Mouse (Mus musculus): ENCODE measurements around the gene Plekhg1. TPM values are rescaled to one million over a fixed set of nuclear protein-coding genes. Genes with fewer than 3 reads are reported as not detected.

Gene Plekhg1
- total RNA-seq, 2 experiments from 2014 or later = 14.2 to 15.9 TPM

GRCm38 (mm10) chr10:3940596-3940975 is 200.4 kb downstream of the Plekhg1 start:
- TF ChIP-seq CTCF (conservative IDR thresholded peaks at IDR 0.05) = no peak
- Histone ChIP-seq H3K4me3 (no peak overlapping the region), H3K27ac (no peak overlapping the region)
- no peak for DNase-seq (ENCODE audit: low spot score in 2 of 2)

- Histone ChIP-seq H3K4me3 (no peak overlapping the region), H3K27ac (peak overlapping the region; percentile 61; the same call in 1 of the 2 replicates)
- no peak for TF ChIP-seq CTCF (conservative IDR thresholded peaks at IDR 0.05)
- DNase-seq (ENCODE audit: low spot score in 2 of 2) = no peak
Observed at GRCm38 (mm10) chr10:3941054-3941757, 201.0 kb downstream of the Plekhg1 start.

- no peak for TF ChIP-seq CTCF (conservative IDR thresholded peaks at IDR 0.05)
Observed at GRCm38 (mm10) chr10:3942289-3942688, 202.1 kb downstream of the Plekhg1 start.

GRCm38 (mm10) chr10:3943492-3944395 is 203.6 kb downstream of the Plekhg1 start:
- no peak overlapping the region for H3K4me3 ChIP-seq
- peak; percentile 52 to 74 for DNase-seq (ENCODE audit: low spot score in 2 of 2)
- TF ChIP-seq CTCF (conservative IDR thresholded peaks at IDR 0.05) = peak; percentile 94
- H3K27ac ChIP-seq = peak overlapping the region; percentile 44; the same call in 1 of the 2 replicates

More at GRCm38 (mm10) chr10:3942289-3942688, 202.1 kb downstream of the Plekhg1 start:
- no peak for DNase-seq (ENCODE audit: low spot score in 2 of 2)
- Histone ChIP-seq H3K4me3 (no peak overlapping the region), H3K27ac (no peak overlapping the region)

- no peak for DNase-seq (ENCODE audit: low spot score in 2 of 2)
- Histone ChIP-seq H3K4me3 (no peak overlapping the region), H3K27ac (no peak overlapping the region)
- TF ChIP-seq CTCF (conservative IDR thresholded peaks at IDR 0.05) = no peak
Observed at GRCm38 (mm10) chr10:3946871-3947270, 206.7 kb downstream of the Plekhg1 start.

GRCm38 (mm10) chr10:3947346-3947745 is 207.2 kb downstream of the Plekhg1 start:
- DNase-seq (ENCODE audit: low spot score in 2 of 2) = no peak
- no peak for TF ChIP-seq CTCF (conservative IDR thresholded peaks at IDR 0.05)
- H3K27ac ChIP-seq = no peak overlapping the region
- no peak overlapping the region for H3K4me3 ChIP-seq

GRCm38 (mm10) chr10:3949306-3949705 is 209.1 kb downstream of the Plekhg1 start:
- no peak overlapping the region for H3K4me3 ChIP-seq
- TF ChIP-seq CTCF (conservative IDR thresholded peaks at IDR 0.05) = no peak

GRCm38 (mm10) chr10:3956471-3956870 is 216.3 kb downstream of the Plekhg1 start:
- DNase-seq (ENCODE audit: low spot score in 2 of 2) = no peak
- Histone ChIP-seq H3K4me3 (no peak overlapping the region), H3K27ac (no peak overlapping the region)
- no peak for TF ChIP-seq CTCF (conservative IDR thresholded peaks at IDR 0.05)

More at GRCm38 (mm10) chr10:3949306-3949705, 209.1 kb downstream of the Plekhg1 start:
- no peak for DNase-seq (ENCODE audit: low spot score in 2 of 2)
- H3K27ac ChIP-seq = no peak overlapping the region

GRCm38 (mm10) chr10:3958591-3958990 is 218.4 kb downstream of the Plekhg1 start:
- Histone ChIP-seq H3K27ac (no peak overlapping the region), H3K4me3 (no peak overlapping the region)
- no peak for DNase-seq (ENCODE audit: low spot score in 2 of 2)
- peak; percentile 52 for TF ChIP-seq CTCF (conservative IDR thresholded peaks at IDR 0.05)

- no peak for TF ChIP-seq CTCF (conservative IDR thresholded peaks at IDR 0.05)
- Histone ChIP-seq H3K4me3 (no peak overlapping the region), H3K27ac (no peak overlapping the region)
- DNase-seq (ENCODE audit: low spot score in 2 of 2) = no peak
Observed at GRCm38 (mm10) chr10:3969026-3969425, 228.9 kb downstream of the Plekhg1 start.

- DNase-seq (ENCODE audit: low spot score in 2 of 2) = no peak
- TF ChIP-seq CTCF (conservative IDR thresholded peaks at IDR 0.05) = no peak
- no peak overlapping the region for H3K4me3 ChIP-seq
Observed at GRCm38 (mm10) chr10:3972237-3972636, 232.1 kb downstream of the Plekhg1 start.

GRCm38 (mm10) chr10:3972981-3973588 is 232.9 kb downstream of the Plekhg1 start, which contains the start of gene Mthfd1l:
Gene Mthfd1l, plus strand, starts transcription at chr10:3973118.
- H3K4me3 ChIP-seq = peak within 1 kb of the TSS; percentile 67
- TF ChIP-seq CTCF (conservative IDR thresholded peaks at IDR 0.05) = peak; percentile 84
- H3K27ac ChIP-seq = peak within 1 kb of the TSS; percentile 90
- peak; percentile 68 to 75 for DNase-seq (ENCODE audit: low spot score in 2 of 2)

More at GRCm38 (mm10) chr10:3972237-3972636, 232.1 kb downstream of the Plekhg1 start:
- H3K27ac ChIP-seq = peak overlapping the region; percentile 90; the same call in 1 of the 2 replicates

Data from layer of hippocampus, adult 2 months (tissue).